Mouse (Mus musculus): Measurements from ENCODE around the gene Ccdc183.

DNA sequence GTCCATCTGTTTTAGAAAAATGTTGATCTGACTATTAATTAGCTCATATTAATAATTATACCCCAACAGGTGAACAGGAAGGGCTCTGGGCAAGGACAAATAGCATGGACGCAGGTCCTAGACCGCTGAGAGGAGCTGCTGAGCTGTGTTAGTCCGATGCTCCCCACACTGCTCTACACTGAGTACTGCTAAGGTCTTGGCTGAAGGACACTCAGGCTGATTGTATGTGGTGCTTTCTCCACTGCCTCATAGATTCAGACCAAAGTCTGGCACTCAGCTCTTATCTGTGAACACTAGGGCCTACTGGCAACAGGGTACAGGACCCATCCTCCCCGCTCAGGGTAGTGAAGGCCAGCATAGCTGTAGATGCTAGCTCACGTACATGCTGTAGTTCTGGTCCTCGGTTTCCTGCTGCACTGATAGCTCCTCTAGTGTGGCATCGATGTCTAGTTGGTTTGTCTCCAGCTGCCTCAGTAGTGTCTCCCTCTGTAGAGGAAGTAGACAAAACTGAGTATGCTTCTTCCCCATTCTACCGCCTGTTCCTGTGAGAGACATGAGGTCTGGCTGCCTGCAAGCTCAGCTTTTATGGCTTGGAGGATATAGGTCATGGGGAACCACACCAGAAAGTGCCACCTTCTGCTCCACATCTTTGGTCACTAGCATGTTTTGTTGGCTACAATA, 29.1 kb downstream of the Ccdc183 start:
- TF ChIP-seq CTCF (conservative IDR thresholded peaks at IDR 0.05; ENCODE audit: low read length) (no peak), POU5F1 (IDR thresholded peaks at IDR 0.05; ENCODE audit: borderline replicate concordance, low read length) (no peak), NANOG (IDR thresholded peaks at IDR 0.05; ENCODE audit: borderline replicate concordance, low read length) (no peak)
